Mouse (Mus musculus) hindbrain, embryonic 11.5 days (tissue): ENCODE results near the gene Mypop. TPM values are rescaled to one million over a fixed set of nuclear protein-coding genes. Genes with fewer than 3 reads are reported as not detected.

ENCODE experiments used
- ATAC-seq: fragments of 200-750 bp; cut with Nextera tagmentation; 2 replicates; pipeline ENCODE4 v1.8.0; 2017; ENCODE audit warnings: mild to moderate bottlenecking, moderate TSS enrichment, moderate library complexity; ENCODE audit not compliant: low FRiP score
- DNase-seq: peaks from one replicate; pipeline ENCODE4 v3.0.0-alpha.2; 2015; ENCODE audit warnings: low spot score
- H3K27ac ChIP-seq: fragments of 300-500 bp; sonication (generic); 2 replicates; pipeline ENCODE4 v1.5.1; 2014; ENCODE audit warnings: mild to moderate bottlenecking, low read depth, low read length
- H3K27me3 ChIP-seq: fragments of 300-500 bp; sonication (generic); 2 replicates; pipeline ENCODE4 v1.6.1; 2014; ENCODE audit warnings: mild to moderate bottlenecking, low read length, moderate library complexity, mixed read lengths; ENCODE audit not compliant: control insufficient read depth, insufficient read depth
- H3K36me3 ChIP-seq: fragments of 300-500 bp; sonication (generic); 2 replicates; pipeline ENCODE4 v1.6.1; 2014; ENCODE audit warnings: mild to moderate bottlenecking, low read length, moderate library complexity, mixed read lengths; ENCODE audit not compliant: control insufficient read depth, insufficient read depth
- H3K4me1 ChIP-seq: fragments of 300-500 bp; sonication (generic); replicated peaks from 2 replicates; pipeline ENCODE4 v1.6.1; 2014; ENCODE audit warnings: low read length, mixed read lengths; ENCODE audit not compliant: control insufficient read depth, insufficient read depth
- H3K4me2 ChIP-seq: fragments of 300-500 bp; sonication (generic); replicated peaks from 2 replicates; pipeline ENCODE4 v1.6.1; 2014; ENCODE audit warnings: mild to moderate bottlenecking, low read depth, low read length
- H3K4me3 ChIP-seq: fragments of 300-500 bp; sonication (generic); 2 replicates; pipeline ENCODE4 v1.5.1; 2014; ENCODE audit warnings: low read depth, low read length
- H3K9ac ChIP-seq: fragments of 300-500 bp; sonication (generic); 2 replicates; pipeline ENCODE4 v1.6.1; 2014; ENCODE audit warnings: low read depth, low read length
- H3K9me3 ChIP-seq: fragments of 300-500 bp; sonication (generic); 2 replicates; pipeline ENCODE4 v1.6.1; 2016; ENCODE audit warnings: low read length; ENCODE audit not compliant: control insufficient read depth
- WGBS: fragments of 180-500 bp; shearing (Covaris S2); extraction: QIAGEN DNeasy Blood & Tissue Kit; methylation state at CpG from one replicate; pipeline ENCODE4 v1.1.7; 2014; 5-methylcytosine and 5-hydroxymethylcytosine counted together
- polyA plus RNA-seq: library from polyadenylated mRNA; unstranded; fragments of >200 nt; fragmentation: Nextera tagmentation; extraction: Ambion mirVana; gene quantifications from 2 replicates; pipeline ENCODE4 v1.2.1, GENCODE M21; 2014

The Mypop gene
- polyA plus RNA-seq, 1 experiment from 2014 or later: 4.6 TPM

DNA sequence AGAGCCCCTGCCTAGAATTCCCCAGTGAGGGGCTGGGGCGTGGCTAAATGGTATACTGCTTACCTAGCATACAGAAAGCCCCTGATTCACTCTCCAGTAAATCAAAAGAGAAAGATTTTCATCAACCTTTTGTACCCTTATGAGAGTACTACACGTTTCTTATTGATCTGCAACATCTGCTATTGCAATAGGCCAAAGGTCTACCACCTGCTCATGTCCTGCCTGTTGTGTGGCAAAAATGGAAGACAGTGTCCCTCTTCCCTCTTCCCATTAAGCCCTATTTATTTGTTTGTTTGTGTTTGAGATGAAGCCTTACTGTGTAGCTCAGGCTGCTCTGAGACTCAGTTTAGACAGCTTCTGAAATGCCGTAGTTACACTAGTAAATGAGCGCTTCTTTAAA lies 25.0 kb downstream of the Mypop start:
- no peak for ATAC-seq
- 94% methylated on average over 4 of the region's 4 CpGs for WGBS

DNA sequence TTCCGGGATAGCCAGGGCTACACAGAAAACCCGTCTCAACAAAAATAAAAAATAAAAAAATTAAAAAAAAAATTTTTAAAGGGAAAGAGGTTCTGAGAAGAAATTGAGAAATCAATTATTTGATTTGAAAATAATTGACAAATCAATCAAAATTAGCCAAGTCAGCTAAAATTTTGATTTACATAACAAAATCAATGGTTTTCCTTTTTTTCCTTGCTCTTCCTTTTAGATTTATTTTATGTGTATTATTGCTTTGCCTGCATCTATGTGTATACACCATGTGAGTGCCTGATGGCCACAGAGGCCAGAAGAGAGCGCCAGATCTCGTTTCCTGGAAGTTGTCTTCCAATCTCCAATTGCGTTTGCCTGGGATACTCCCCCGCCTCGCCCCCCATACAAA lies 26.9 kb downstream of the Mypop start:
- Histone ChIP-seq H3K9me3 (no peaks in the 10 kb centered on the region), H3K27me3 (peaks cover 25% of the 10 kb centered on the region), H3K27ac (no peak overlapping the region), H3K4me2 (no peak overlapping the region), H3K4me3 (no peak overlapping the region), H3K4me1 (no peaks in the 10 kb centered on the region), H3K36me3 (no peaks in the 10 kb centered on the region), H3K9ac (no peak overlapping the region)
- ATAC-seq: no peak
- DNase-seq: no peak
- WGBS: 93% methylated on average over 7 of the region's 7 CpGs

More for the DNA sequence above, 25.0 kb downstream of the Mypop start:
- Histone ChIP-seq H3K36me3 (no peaks in the 10 kb centered on the region), H3K4me2 (no peak overlapping the region), H3K4me3 (no peak overlapping the region), H3K27me3 (peaks cover 8% of the 10 kb centered on the region), H3K9me3 (no peaks in the 10 kb centered on the region), H3K27ac (no peak overlapping the region), H3K9ac (no peak overlapping the region), H3K4me1 (no peaks in the 10 kb centered on the region; the same call in 1 of the 2 replicates)
- DNase-seq: no peak

DNA sequence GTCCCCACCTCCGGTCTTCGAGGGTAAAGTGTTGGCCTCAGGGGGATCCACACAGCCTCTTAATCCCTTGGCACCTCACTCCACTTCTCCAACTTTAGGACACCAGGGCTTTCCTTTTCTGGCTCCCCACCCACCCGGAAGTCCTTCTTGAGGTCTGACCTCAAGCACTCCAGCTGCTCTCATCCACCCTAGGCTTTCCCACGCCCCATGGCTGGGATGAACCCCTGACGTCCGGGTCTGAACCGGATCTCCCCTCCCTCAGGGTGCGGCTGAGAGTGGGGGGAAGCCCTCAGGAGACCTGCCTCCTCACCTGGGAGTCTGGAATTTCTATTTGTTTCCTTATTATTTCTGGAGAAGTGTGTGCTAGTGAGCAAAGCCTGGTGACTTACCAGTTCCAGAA lies 30.0 kb downstream of the Mypop start:
- 25% methylated on average over 8 of the region's 8 CpGs for WGBS

DNA sequence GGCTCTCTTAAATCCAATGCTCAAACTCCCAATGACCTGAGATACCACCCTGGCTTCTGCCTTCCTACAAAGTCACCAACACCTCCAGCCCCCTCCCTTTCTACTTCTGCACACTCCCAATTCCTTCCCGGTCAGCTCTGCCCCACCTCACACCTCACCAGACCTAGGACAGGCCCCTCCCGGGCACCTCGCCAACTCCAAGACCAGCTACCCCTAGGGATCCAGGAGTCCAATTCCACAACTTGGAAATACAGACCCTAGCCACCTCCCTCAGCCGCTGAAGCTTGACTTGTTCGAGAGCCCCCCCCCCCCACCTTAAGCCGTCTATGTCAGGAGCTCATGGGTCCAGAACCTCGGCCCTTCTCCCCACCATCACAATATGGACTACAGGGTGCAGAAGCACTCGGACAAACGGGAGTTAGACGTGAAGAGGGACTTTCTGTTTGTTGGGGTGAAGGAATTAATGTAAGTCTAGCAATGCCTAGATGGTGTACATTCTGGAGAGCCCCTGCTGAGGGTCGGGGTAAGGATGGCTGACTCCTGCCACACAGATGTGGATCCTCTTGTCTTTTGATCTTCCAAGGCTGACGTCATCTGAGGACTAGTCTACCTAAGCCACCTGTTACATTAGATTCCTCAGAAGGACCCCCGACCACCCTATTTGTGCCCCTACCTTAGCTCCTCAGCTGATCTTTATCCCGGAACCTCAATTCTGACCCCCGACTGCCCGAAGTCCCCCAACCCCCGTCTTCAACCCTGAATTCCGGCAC lies 31.3 kb downstream of the Mypop start:
- Histone ChIP-seq H3K4me3 (no peak overlapping the region), H3K4me2 (no peak overlapping the region), H3K4me1 (no peaks in the 10 kb centered on the region), H3K27ac (no peak overlapping the region), H3K36me3 (no peaks in the 10 kb centered on the region), H3K9ac (no peak overlapping the region), H3K27me3 (peaks cover 34% of the 10 kb centered on the region), H3K9me3 (no peaks in the 10 kb centered on the region)
- WGBS: 69% methylated on average over 18 of the region's 18 CpGs
- no peak for DNase-seq
- no peak for ATAC-seq

More for the DNA sequence above, 30.0 kb downstream of the Mypop start:
- DNase-seq (no peak), ATAC-seq (no peak)
- peaks cover 34% of the 10 kb centered on the region for H3K27me3 ChIP-seq
- H3K36me3 ChIP-seq: no peaks in the 10 kb centered on the region
- no peaks in the 10 kb centered on the region for H3K9me3 ChIP-seq
- H3K27ac ChIP-seq: no peak overlapping the region
- H3K4me2 ChIP-seq: no peak overlapping the region
- H3K9ac ChIP-seq: no peak overlapping the region
- no peaks in the 10 kb centered on the region for H3K4me1 ChIP-seq
- no peak overlapping the region for H3K4me3 ChIP-seq

DNA sequence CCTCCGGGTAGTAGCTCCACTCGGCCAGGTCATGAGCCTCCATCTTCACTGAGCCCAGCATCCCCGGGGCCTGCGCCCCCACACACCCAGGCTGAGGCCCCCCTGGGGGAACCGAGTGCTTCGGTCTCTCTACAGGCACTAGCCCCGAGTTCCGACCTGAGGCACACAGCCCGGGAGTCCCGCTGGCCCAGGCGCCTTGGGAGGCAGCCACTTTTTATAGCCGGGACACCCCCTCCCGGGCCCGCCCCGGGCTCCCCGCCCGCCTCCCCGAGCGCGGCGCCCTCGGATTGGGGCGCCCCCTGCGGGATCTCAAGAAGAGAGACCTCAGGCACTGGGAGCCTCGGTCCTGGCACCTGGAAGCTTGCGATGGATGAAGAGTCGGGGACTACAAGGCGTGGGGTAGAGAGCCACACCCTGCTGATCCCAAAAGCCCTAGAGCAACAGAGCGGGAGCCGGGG lies 32.3 kb downstream of the Mypop start, which contains the start of gene Foxa3:
Foxa3 (minus strand) TSS at position 182 of the 458 bp plus-strand sequence.
- Histone ChIP-seq H3K4me3 (peak within 1 kb of the TSS; percentile 87), H3K27ac (0 out of 2 replicates have a peak within 1 kb of the TSS, but pooled peaks have one; percentile 6)
- 3% methylated on average over 29 of the region's 30 CpGs for WGBS

DNA sequence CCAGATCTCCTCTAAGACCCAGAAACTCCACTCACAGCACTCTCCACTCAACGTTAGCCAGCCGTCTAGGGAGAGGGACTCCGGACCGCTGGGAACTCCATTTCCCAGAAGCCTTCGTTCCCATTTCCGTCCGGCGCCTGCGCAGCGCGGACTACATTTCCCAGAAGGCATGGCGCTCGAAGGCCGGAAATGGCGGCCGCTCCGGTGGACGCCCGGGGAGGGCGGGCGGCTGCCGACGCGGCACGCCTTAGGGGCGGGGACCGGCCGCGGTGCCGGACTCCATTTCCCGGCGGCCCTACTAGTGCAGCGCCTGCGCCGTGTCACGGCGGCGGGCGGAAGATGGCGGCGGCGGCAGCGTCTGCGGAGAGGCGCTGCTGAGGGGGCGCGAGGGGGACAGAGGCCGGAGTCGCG lies 33.1 kb downstream of the Mypop start, which contains the start of gene Sympk:
Sympk (plus strand) TSS at position 282 of the 411 bp plus-strand sequence.
- no peaks in the 10 kb centered on the region for H3K36me3 ChIP-seq
- ATAC-seq (peak; percentile 95), DNase-seq (peak; percentile 98)
- peaks cover 34% of the 10 kb centered on the region for H3K27me3 ChIP-seq
- H3K4me2 ChIP-seq: peak within 1 kb of the TSS; percentile 63
- H3K9ac ChIP-seq: peak within 1 kb of the TSS; percentile 88
- H3K27ac ChIP-seq: 0 out of 2 replicates have a peak within 1 kb of the TSS, but pooled peaks have one; percentile 6
- no peaks in the 10 kb centered on the region for H3K9me3 ChIP-seq
- H3K4me1 ChIP-seq: no peaks in the 10 kb centered on the region
- WGBS: under 1% methylated on average over 44 of the region's 50 CpGs
- peak within 1 kb of the TSS; percentile 87 for H3K4me3 ChIP-seq

More for the DNA sequence above, 32.3 kb downstream of the Mypop start, which contains the start of gene Foxa3:
- Histone ChIP-seq H3K4me1 (no peaks in the 10 kb centered on the region), H3K27me3 (peaks cover 34% of the 10 kb centered on the region), H3K9ac (peak within 1 kb of the TSS; percentile 88), H3K9me3 (no peaks in the 10 kb centered on the region), H3K4me2 (peak within 1 kb of the TSS; percentile 9; the same call in 1 of the 2 replicates), H3K36me3 (no peaks in the 10 kb centered on the region)
- peak; percentile 47 for ATAC-seq
- no peak for DNase-seq

DNA sequence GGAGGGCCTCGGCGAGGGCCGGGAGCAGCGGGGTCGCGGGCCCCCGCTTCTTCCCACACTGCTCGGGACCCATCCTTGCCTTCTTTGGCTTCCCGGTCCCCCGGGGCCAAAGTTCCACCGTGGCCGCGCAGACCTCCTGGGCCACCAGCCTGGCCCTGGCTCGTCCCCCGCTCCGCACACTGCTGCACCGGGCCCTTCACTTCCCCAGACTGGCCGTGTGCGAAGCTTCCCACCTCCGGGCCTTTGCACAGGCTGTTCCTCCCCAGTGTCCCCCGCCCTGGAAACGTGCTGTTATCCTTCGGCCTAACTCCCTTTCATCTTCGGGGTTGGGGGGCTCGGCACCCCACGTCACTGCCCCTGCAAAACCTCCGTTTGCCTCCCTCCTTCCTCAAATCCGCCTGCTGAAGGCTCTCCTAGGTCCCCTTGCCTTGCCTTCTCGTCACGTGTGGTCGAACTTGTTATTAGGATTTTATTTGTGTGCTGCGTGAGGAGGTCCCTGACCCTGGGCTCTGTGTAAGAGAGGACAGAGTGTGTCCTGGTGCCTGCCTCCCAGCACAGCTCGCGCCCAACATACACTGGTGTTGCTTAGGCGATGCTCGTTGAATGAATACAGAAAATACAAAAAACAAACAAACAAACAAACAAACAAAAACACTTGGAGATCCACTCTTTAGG lies 33.7 kb downstream of the Mypop start:
- Histone ChIP-seq H3K9ac (peak overlapping the region; percentile 88), H3K27ac (0 out of 2 replicates have a peak overlapping the region, but pooled peaks have one; percentile 6)
- 2% methylated on average over 28 of the region's 36 CpGs for WGBS

DNA sequence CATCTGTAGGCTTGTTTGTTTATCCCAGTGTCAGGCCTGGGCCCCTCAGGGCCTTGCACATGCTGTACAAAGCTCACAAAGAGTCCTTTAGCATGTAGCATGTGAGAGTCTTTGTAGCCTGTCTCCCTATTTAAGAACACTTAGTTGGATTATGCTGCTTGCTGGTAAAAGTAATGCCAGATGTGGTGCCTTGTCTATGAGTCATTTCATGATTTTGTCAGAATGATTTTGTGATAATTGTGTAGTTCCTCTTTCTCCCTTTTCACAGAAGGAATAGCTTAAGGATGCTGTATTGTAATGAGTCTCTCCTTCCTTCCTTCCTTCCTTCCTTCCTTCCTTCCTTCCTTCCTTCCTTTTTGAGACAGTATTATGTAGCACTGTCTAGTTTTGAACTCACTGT lies 37.0 kb downstream of the Mypop start:
- ATAC-seq (no peak), DNase-seq (no peak)
- H3K27ac ChIP-seq: no peak overlapping the region
- no peak overlapping the region for H3K4me3 ChIP-seq
- H3K9me3 ChIP-seq: no peaks in the 10 kb centered on the region
- H3K4me2 ChIP-seq: no peak overlapping the region
- no peak overlapping the region for H3K9ac ChIP-seq
- H3K4me1 ChIP-seq: no peaks in the 10 kb centered on the region
- H3K36me3 ChIP-seq: peaks cover 9% of the 10 kb centered on the region; the same call in 1 of the 2 replicates
- H3K27me3 ChIP-seq: peaks cover 8% of the 10 kb centered on the region

More for the DNA sequence above, 33.7 kb downstream of the Mypop start:
- H3K4me3 ChIP-seq: peak overlapping the region; percentile 87
- no peaks in the 10 kb centered on the region for H3K9me3 ChIP-seq
- DNase-seq: peak; percentile 50
- peaks cover 34% of the 10 kb centered on the region for H3K27me3 ChIP-seq
- H3K4me2 ChIP-seq: peak overlapping the region; percentile 63
- H3K36me3 ChIP-seq: no peaks in the 10 kb centered on the region
- H3K4me1 ChIP-seq: no peaks in the 10 kb centered on the region
- ATAC-seq: peak; percentile 65
